Mouse (Mus musculus) limb, embryonic 13.5 days (tissue): ENCODE measurements around the gene Il13ra2. TPM values are rescaled to one million over a fixed set of nuclear protein-coding genes. Genes with fewer than 3 reads are reported as not detected.
"Not testable (repeated sequence)": the region's sequence is repeated elsewhere in the genome, so short reads cannot be mapped to it uniquely, and the experiment has no call there.

Experiments
- ATAC-seq: fragments of 200-750 bp; cut with Nextera tagmentation; 2 replicates; pipeline ENCODE4 v1.8.0; 2017; ENCODE audit warnings: low read depth, moderate number of reproducible peaks, moderate TSS enrichment; ENCODE audit not compliant: low FRiP score
- H3K27ac ChIP-seq: fragments of 300-500 bp; sonication (generic); 2 replicates; pipeline ENCODE4 v1.5.1; 2015; ENCODE audit warnings: inconsistent platforms, mild to moderate bottlenecking, moderate library complexity
- H3K27me3 ChIP-seq: fragments of 300-500 bp; sonication (generic); 2 replicates; pipeline ENCODE4 v1.6.1; 2015; ENCODE audit warnings: mild to moderate bottlenecking, inconsistent platforms
- H3K36me3 ChIP-seq: fragments of 300-500 bp; sonication (generic); 2 replicates; pipeline ENCODE4 v1.6.1; 2015; ENCODE audit warnings: inconsistent platforms, mild to moderate bottlenecking, moderate library complexity
- H3K4me1 ChIP-seq: fragments of 300-500 bp; sonication (generic); 2 replicates; pipeline ENCODE4 v1.6.1; 2015; ENCODE audit warnings: inconsistent platforms
- H3K4me2 ChIP-seq: fragments of 300-500 bp; sonication (generic); replicated peaks from 2 replicates; pipeline ENCODE4 v1.6.1; 2015; ENCODE audit warnings: inconsistent platforms, mild to moderate bottlenecking, moderate library complexity
- H3K4me3 ChIP-seq: fragments of 300-500 bp; sonication (generic); 2 replicates; pipeline ENCODE4 v1.5.1; 2015; ENCODE audit warnings: moderate library complexity, mild to moderate bottlenecking, inconsistent platforms
- H3K9ac ChIP-seq: fragments of 300-500 bp; sonication (generic); 2 replicates; pipeline ENCODE4 v1.6.1; 2015; ENCODE audit warnings: mild to moderate bottlenecking, inconsistent platforms
- H3K9me3 ChIP-seq: fragments of 300-500 bp; sonication (generic); 2 replicates; pipeline ENCODE4 v1.6.1; 2016; ENCODE audit warnings: inconsistent platforms
- WGBS: fragments of 180-500 bp; shearing (Covaris S2); methylation state at CpG from one replicate; pipeline ENCODE4 v1.1.7; 2015; 5-methylcytosine and 5-hydroxymethylcytosine counted together
- polyA plus RNA-seq: library from polyadenylated mRNA; unstranded; fragments of >200 nt; fragmentation: Nextera tagmentation; extraction: Ambion mirVana; gene quantifications from 2 replicates; pipeline ENCODE4 v1.2.1, GENCODE M21; 2015

Gene Il13ra2
- not detected in 2 replicates for polyA plus RNA-seq

DNA sequence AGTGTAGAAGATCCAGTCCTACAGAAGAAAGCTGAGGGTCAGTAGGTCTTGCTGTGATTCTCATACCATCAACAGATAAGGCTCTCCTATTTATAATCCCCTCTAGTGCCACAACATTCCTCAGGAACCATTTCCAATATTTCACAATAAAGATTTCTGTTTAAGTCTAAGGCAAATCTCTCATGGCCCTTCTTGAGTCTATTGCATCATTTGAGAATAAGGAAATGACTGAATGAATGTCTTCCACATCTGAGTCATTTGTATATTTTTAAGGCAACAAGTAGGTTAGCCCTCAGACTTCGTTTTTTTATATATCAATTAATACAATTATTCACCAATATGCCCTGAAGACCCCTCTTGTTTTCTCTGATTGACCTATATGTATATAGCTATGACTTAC, at the start of gene Il13ra2:
TSS of gene Il13ra2 (minus strand) at position 64 of the 400 bp plus-strand sequence.
- Histone ChIP-seq H3K27me3 (no peaks in the 10 kb centered on the region), H3K9me3 (no peaks in the 10 kb centered on the region), H3K4me2 (no peak within 1 kb of the TSS), H3K36me3 (no peaks in the 10 kb centered on the region), H3K4me1 (no peaks in the 10 kb centered on the region), H3K27ac (no peak within 1 kb of the TSS), H3K9ac (no peak within 1 kb of the TSS), H3K4me3 (no peak within 1 kb of the TSS)
- WGBS, result 38% methylated on average over 1 of the region's 1 CpGs
- ATAC-seq, result no peak

DNA sequence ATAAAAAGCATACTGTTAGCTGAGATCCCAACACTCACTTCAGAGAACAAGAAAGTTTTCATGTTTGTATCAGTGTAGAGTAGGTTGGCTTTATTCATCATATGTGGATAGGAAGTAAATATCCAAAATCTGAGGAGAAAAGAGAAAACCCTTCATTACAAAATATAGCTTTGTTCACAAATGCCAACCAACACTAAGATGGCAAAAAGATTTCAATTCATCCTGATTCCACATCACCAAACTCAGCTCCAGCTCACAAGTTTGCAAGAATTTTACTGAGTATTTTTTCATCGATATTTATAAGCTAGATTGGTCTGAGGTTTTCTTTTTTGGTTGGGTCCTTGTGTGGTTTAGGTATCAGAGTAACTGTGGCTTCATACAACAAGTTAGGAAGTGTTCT, 24.6 kb upstream of the Il13ra2 start, which contains the start of gene Vmn1r239-ps:
TSS of gene Vmn1r239-ps (minus strand) at position 101 of the 400 bp plus-strand sequence.
- H3K27ac ChIP-seq, H3K4me2 ChIP-seq, ATAC-seq, H3K4me1 ChIP-seq, H3K4me3 ChIP-seq, H3K27me3 ChIP-seq, H3K36me3 ChIP-seq, H3K9me3 ChIP-seq, H3K9ac ChIP-seq: not testable (repeated sequence)
- 83% methylated on average over 1 of the region's 1 CpGs for WGBS

DNA sequence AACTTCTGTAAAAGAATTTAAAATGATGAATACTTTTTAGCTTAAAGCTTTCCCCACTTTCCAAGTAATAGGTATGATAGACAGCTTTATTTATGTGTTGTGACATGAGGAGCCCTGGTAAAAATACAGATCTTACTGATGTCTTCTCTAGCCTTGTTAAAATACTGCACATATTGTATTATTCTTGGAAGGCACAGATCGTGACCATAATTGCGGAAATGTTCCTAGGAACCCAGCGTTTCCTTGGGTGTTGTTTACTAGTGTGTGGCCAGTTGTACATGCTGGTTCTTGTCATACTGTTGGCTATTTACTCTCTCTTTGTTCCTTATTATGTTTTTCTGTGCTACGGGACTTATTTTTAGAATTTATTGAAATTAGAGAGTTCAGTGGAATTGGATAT, 14.4 kb upstream of the Il13ra2 start:
- WGBS, result 86% methylated on average over 4 of the region's 4 CpGs
- Histone ChIP-seq H3K4me3 (no peak overlapping the region), H3K27me3 (no peaks in the 10 kb centered on the region), H3K27ac (no peak overlapping the region), H3K4me1 (no peaks in the 10 kb centered on the region), H3K36me3 (no peaks in the 10 kb centered on the region), H3K9ac (no peak overlapping the region), H3K9me3 (no peaks in the 10 kb centered on the region), H3K4me2 (no peak overlapping the region)
- no peak for ATAC-seq

- WGBS, result 80% methylated on average over 2 of the region's 2 CpGs
- H3K27ac ChIP-seq, result no peak overlapping the region
- no peaks in the 10 kb centered on the region for H3K27me3 ChIP-seq
- H3K4me2 ChIP-seq, result no peak overlapping the region
- no peaks in the 10 kb centered on the region for H3K9me3 ChIP-seq
- no peaks in the 10 kb centered on the region for H3K36me3 ChIP-seq
- H3K4me3 ChIP-seq, result no peak overlapping the region
- no peak for ATAC-seq
- no peaks in the 10 kb centered on the region for H3K4me1 ChIP-seq
- no peak overlapping the region for H3K9ac ChIP-seq
These were observed 6.4 kb upstream of the Il13ra2 start for GRCm38 (mm10) chrX:147435400-147435799.

DNA sequence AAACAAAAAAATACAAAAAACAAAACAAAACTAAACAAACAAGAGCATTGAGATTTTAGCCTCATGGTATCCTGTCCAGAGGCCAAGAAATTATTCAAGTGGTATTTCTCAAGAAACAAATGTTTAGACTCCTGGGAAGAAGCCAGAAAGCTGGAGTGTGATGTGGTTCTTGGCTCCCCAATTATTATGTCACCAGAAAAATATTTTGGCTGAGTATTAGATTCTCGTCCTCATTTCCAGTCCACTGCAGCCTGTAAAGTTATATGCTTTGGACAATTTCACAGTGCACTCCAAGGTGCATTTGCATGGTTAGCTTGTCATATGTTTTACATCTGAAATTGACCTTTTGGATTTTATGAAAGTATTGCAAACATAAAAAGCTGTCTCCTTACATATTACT, 761 bp upstream of the Il13ra2 start:
- no peak overlapping the region for H3K4me2 ChIP-seq
- WGBS, result 35% methylated on average over 1 of the region's 1 CpGs
- no peak overlapping the region for H3K27ac ChIP-seq
- H3K27me3 ChIP-seq, result no peaks in the 10 kb centered on the region
- no peak overlapping the region for H3K4me3 ChIP-seq
- peak; percentile 78; the same call in 1 of the 2 replicates for ATAC-seq
- no peaks in the 10 kb centered on the region for H3K36me3 ChIP-seq
- no peaks in the 10 kb centered on the region for H3K9me3 ChIP-seq
- no peak overlapping the region for H3K9ac ChIP-seq
- H3K4me1 ChIP-seq, result no peaks in the 10 kb centered on the region

DNA sequence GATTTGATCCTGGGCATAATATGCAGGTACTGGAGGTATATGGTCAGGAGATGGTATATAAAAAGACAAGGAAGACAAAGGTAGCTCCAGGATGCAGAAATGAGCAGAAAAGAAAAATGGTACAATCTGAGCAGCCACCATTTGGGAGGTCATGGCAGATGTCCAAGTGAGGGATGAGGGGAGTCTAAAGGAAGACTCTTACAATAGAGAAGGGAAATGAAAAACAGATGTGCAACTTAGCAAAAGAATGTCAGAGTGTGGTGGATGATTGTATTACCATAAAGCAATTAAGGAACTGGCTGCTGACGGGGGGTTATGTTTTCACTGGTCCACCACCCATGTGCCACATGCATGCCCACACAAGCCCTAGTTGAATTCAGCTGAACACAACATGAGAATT, 35.5 kb downstream of the Il13ra2 start:
- WGBS, result 35% methylated on average over 1 of the region's 1 CpGs
- Histone ChIP-seq H3K27me3 (no peaks in the 10 kb centered on the region), H3K4me3 (no peak overlapping the region), H3K27ac (no peak overlapping the region), H3K4me1 (no peaks in the 10 kb centered on the region), H3K9ac (no peak overlapping the region), H3K9me3 (no peaks in the 10 kb centered on the region), H3K36me3 (no peaks in the 10 kb centered on the region), H3K4me2 (no peak overlapping the region)
- ATAC-seq, result no peak

DNA sequence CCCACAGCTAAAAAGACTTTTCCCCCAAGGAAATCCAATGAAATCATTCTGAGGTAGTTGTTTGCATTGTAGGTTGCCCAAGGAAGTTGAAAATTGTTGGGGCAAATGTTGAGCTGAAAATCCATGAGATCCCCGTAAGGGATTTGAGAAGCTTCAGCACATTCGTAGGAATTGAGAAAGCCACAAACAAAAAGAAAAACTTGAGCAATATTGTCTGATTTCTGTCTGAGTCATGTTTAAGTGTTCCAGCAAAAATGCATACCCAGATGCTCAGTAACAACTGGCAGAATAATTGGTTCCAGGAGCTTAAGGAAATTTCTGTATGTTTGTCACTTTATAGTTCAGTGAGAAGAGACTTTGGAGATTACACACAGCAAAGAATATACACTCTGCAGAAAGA, 79.8 kb downstream of the Il13ra2 start:
- H3K4me3 ChIP-seq, result no peak overlapping the region
- no peak for ATAC-seq
- H3K9me3 ChIP-seq, result no peaks in the 10 kb centered on the region
- no peaks in the 10 kb centered on the region for H3K27me3 ChIP-seq
- H3K4me2 ChIP-seq, result no peak overlapping the region
- H3K36me3 ChIP-seq, result no peaks in the 10 kb centered on the region
- no peaks in the 10 kb centered on the region for H3K4me1 ChIP-seq
- no peak overlapping the region for H3K9ac ChIP-seq
- WGBS, result 82% methylated on average over 2 of the region's 2 CpGs
- no peak overlapping the region for H3K27ac ChIP-seq

Other genes with a start within 250 kb of the Il13ra2 start
- not detected in 2 replicates for gene Vmn1r239-ps, start 24.5 kb upstream of the Il13ra2 start, polyA plus RNA-seq
- gene Lrch2, start 124.9 kb upstream of the Il13ra2 start, polyA plus RNA-seq, result 7.8 and 8.3 TPM in 2 replicates